ENCODE assay signal across 13 mouse cellular contexts in genomic region chr12:77537139-77537848, GRCm38 (mm10).
DNase-seq lines count a peak whose midpoint lies in the region; ATAC-seq and TF ChIP-seq lines count a peak whose summit lies in the region.
"Had no signal": no experiment of that assay in that cellular context is flagged by ENCODE, and none has a peak within 500 bp of the region (broad histone marks: within the 10 kb centered on the region; RNA-seq: fewer than 3 reads in every experiment).

No protein-coding gene starts in this region.

- no peak for TF ChIP-seq POLR2A in bone marrow, adult 2 months (IDR thresholded peaks at IDR 0.05; ENCODE audit: borderline replicate concordance, control insufficient read depth, low read depth, low read length)

- no peak overlapping the region for H3K4me3 ChIP-seq in bone marrow, adult 2 months (replicated peaks; ENCODE audit: control insufficient read depth, low read depth, low read length)
- H3K4me3 ChIP-seq: layer of hippocampus, adult 2 months had no signal

- DNase-seq in adrenal gland, postnatal 10 days, result peak; percentile 7
- DNase-seq in adrenal gland, adult 18-20 months (ENCODE audit: low spot score in 2 of 2), result no peak
- peak; percentile 43 for DNase-seq in retina, postnatal 1 day
- DNase-seq in retina, embryonic 14.5 days (ENCODE audit: low spot score), result no peak
- no peak for DNase-seq in cerebellum, adult 11 months
- no peak for DNase-seq in heart, postnatal 36 days
- DNase-seq: heart, postnatal 10 days; right cerebral cortex, adult 18-20 months had no signal

- 16% methylated on average over 8 of the region's 8 CpGs for WGBS in bone marrow, adult 2 months

- peak; percentile 73 for ATAC-seq in neutrophil, adult 5-6 weeks (ENCODE audit: extremely low read depth, insufficient number of reproducible peaks, low FRiP score, poor library complexity, severe bottlenecking)
- ATAC-seq: intestine, embryonic 16.5 days had no signal

- H3K27ac ChIP-seq in bone marrow, adult 2 months (ENCODE audit: control insufficient read depth, insufficient read depth, low read depth, low read length, poor library complexity), result peak overlapping the region; percentile 95
- H3K27ac ChIP-seq: layer of hippocampus, adult 2 months; liver, embryonic 14.5 days had no signal

- H3K4me1 ChIP-seq in bone marrow, adult 2 months (ENCODE audit: control insufficient read depth, insufficient read depth, low read length), result peaks cover 28% of the 10 kb centered on the region

- no peak for TF ChIP-seq CTCF in bone marrow, adult 2 months (IDR thresholded peaks at IDR 0.05; ENCODE audit: control insufficient read depth, insufficient read depth, low read length)

- intact Hi-C loops in heart, postnatal 36 days (cut with DNase I), result no loop called here

Comparison
In these comparisons a context has a peak if more than half of its experiments do, and no peak if none do; other contexts are left out.
1. DNase-seq: peak in adrenal gland, postnatal 10 days (single experiment) and retina, postnatal 1 day (single experiment); none in adrenal gland, adult 18-20 months (0 of 2), retina, embryonic 14.5 days (single experiment), cerebellum, adult 11 months (single experiment) and heart, postnatal 36 days (0 of 2).